Mouse (Mus musculus): Measurements from ENCODE around the gene Cpm. TPM values are rescaled to one million over a fixed set of nuclear protein-coding genes. Genes with fewer than 3 reads are reported as not detected.

The Cpm gene
- total and polyA plus RNA-seq, 3 experiments = 0.04 to 0.31 (median 0.17) TPM

DNA sequence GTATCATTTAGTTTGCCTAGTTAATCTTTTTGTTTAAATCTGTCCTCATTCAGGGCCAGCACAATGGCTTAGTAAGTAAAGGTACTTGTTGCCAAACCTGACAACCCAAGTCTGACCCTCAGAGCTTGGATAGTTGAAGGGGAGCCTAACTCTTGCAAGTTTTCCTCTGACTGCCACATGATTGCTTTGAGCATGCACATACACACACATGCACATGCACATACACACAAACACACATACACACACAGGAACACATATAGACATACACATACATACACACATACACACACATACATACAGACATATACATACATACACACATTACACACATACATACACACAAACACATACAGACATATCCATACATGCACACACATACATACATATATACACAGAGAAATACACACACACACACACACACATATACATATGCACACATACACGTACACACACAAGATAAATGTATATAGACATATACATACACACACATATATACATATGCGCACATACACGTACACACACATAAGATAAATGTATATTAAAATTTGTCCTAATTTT lies 95.6 kb downstream of the Cpm start:
- H3K4me2 ChIP-seq (ENCODE audit: insufficient read depth, low read depth, poor library complexity, severe bottlenecking) = no peak overlapping the region
- H3K9me3 ChIP-seq (replicated peaks; ENCODE audit: low read length) = no peaks in the 10 kb centered on the region
- in situ Hi-C loops (cut with MboI; ENCODE audit: low pct_ligation_motif_present, low pct_unique_long_range_greater_than_20kb, low sequenced_read_pairs) = no loop called here
- no peak for DNase-seq (ENCODE audit: extremely low read depth)
- no peaks in the 10 kb centered on the region for H3K79me2 ChIP-seq (replicated peaks; ENCODE audit: control insufficient read depth, extremely low read depth, insufficient read depth, poor library complexity, severe bottlenecking)
- no peak for TF ChIP-seq POLR2AphosphoS2 (IDR thresholded peaks at IDR 0.05; ENCODE audit: low read depth, low read length)
- no peak for TF ChIP-seq MAZ (IDR thresholded peaks at IDR 0.05; ENCODE audit: low read depth, low read length)
- TF ChIP-seq KAT2A (IDR thresholded peaks at IDR 0.05; ENCODE audit: insufficient replicate concordance, low read length) = no peak
- no peak for TF ChIP-seq RAD21 (IDR thresholded peaks at IDR 0.05; ENCODE audit: low read depth, low read length)
- no peak for TF ChIP-seq UBTF (IDR thresholded peaks at IDR 0.05; ENCODE audit: low read depth, low read length)
- no peak for TF ChIP-seq ZNF384 (IDR thresholded peaks at IDR 0.05; ENCODE audit: low read depth, low read length)
- no peak for TF ChIP-seq ETS1 (conservative IDR thresholded peaks at IDR 0.05; ENCODE audit: low read depth, low read length)
- no peak for TF ChIP-seq MYC (IDR thresholded peaks at IDR 0.05; ENCODE audit: low read depth, low read length)
- no peak for TF ChIP-seq USF1 (IDR thresholded peaks at IDR 0.05; ENCODE audit: low read depth, low read length)
- TF ChIP-seq MEF2A (IDR thresholded peaks at IDR 0.05; ENCODE audit: borderline replicate concordance, low read depth, low read length) = no peak
- TF ChIP-seq ZMIZ1 (IDR thresholded peaks at IDR 0.05; ENCODE audit: low read depth, low read length) = no peak
- no peak for TF ChIP-seq CTCF (conservative IDR thresholded peaks at IDR 0.05 in 1 of 2, IDR thresholded peaks at IDR 0.05 in 1 of 2; ENCODE audit: low read depth in 2 of 2, low read length in 2 of 2)
- no peak for TF ChIP-seq CHD1 (IDR thresholded peaks at IDR 0.05; ENCODE audit: low read depth, low read length)
- TF ChIP-seq MXI1 (IDR thresholded peaks at IDR 0.05; ENCODE audit: low read depth, low read length) = no peak
- TF ChIP-seq TBP (conservative IDR thresholded peaks at IDR 0.05; ENCODE audit: low read depth, low read length) = no peak
- no peak for TF ChIP-seq EP300 (IDR thresholded peaks at IDR 0.05; ENCODE audit: low read length)
- TF ChIP-seq IRF4 (IDR thresholded peaks at IDR 0.05; ENCODE audit: low read depth, low read length) = no peak
- TF ChIP-seq HCFC1 (IDR thresholded peaks at IDR 0.05; ENCODE audit: low read depth, low read length) = no peak
- TF ChIP-seq MAX (IDR thresholded peaks at IDR 0.05; ENCODE audit: low read length) = no peak
- no peak overlapping the region for H3K27ac ChIP-seq (ENCODE audit: insufficient read depth, low read depth)
- H3K27me3 ChIP-seq (replicated peaks) = no peaks in the 10 kb centered on the region
- H3K4me3 ChIP-seq (replicated peaks in 1 of 3; ENCODE audit: low read depth in 2 of 3, low read length in 2 of 3, poor library complexity in 1 of 3) = no peak overlapping the region
- H3K4me1 ChIP-seq (ENCODE audit: control insufficient read depth in 1 of 2, insufficient read depth in 2 of 2) = peaks cover 0 to 16% of the 10 kb centered on the region in 2 experiments; a peak in 3 of 4 replicates
- H3K36me3 ChIP-seq (replicated peaks in 1 of 2; ENCODE audit: control insufficient read depth in 1 of 2, insufficient read depth in 1 of 2, low read length in 1 of 2) = no peaks in the 10 kb centered on the region
- no peak overlapping the region for H3K9ac ChIP-seq (ENCODE audit: insufficient read depth, low read depth)
- dilution Hi-C loops (cut with MboI; ENCODE audit: extremely low pct_ligation_motif_present, extremely low pct_unique_long_range_greater_than_20kb, low sequenced_read_pairs) = no loop called here

DNA sequence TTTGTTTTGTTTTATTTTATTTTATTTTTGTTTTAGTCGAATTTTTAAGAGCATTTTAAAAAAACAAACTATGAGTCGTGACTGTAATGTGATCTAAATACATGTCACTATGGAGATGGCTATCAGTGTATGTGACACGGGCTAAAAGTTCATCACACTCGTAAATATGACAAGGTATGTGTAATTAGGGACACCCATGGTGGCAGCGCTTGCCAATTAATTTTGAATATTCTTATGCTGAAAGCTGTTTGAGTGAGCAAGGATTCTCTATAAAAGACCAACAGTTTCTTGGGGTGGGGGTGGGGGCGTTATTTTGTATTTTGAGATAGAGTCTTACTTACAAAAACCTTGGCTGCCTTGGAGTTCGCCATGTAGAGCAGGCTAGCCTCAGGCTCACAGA lies 96.4 kb downstream of the Cpm start:
- H3K79me2 ChIP-seq (replicated peaks; ENCODE audit: control insufficient read depth, extremely low read depth, insufficient read depth, poor library complexity, severe bottlenecking) = no peaks in the 10 kb centered on the region
- no peak overlapping the region for H3K9ac ChIP-seq (ENCODE audit: insufficient read depth, low read depth)
- no peaks in the 10 kb centered on the region for H3K27me3 ChIP-seq (replicated peaks)
- H3K9me3 ChIP-seq (replicated peaks; ENCODE audit: low read length) = no peaks in the 10 kb centered on the region
- H3K4me2 ChIP-seq (ENCODE audit: insufficient read depth, low read depth, poor library complexity, severe bottlenecking) = no peak overlapping the region
- H3K4me1 ChIP-seq (ENCODE audit: control insufficient read depth in 1 of 2, insufficient read depth in 2 of 2) = peaks cover 0 to 11% of the 10 kb centered on the region in 2 experiments; a peak in 3 of 4 replicates
- H3K36me3 ChIP-seq (replicated peaks in 1 of 2; ENCODE audit: control insufficient read depth in 1 of 2, insufficient read depth in 1 of 2, low read length in 1 of 2) = no peaks in the 10 kb centered on the region
- no peak overlapping the region for H3K27ac ChIP-seq (ENCODE audit: insufficient read depth, low read depth)
- H3K4me3 ChIP-seq (replicated peaks in 1 of 3; ENCODE audit: low read depth in 2 of 3, low read length in 2 of 3, poor library complexity in 1 of 3) = no peak overlapping the region
- DNase-seq (ENCODE audit: extremely low read depth) = no peak
- dilution Hi-C loops (cut with MboI; ENCODE audit: extremely low pct_ligation_motif_present, extremely low pct_unique_long_range_greater_than_20kb, low sequenced_read_pairs) (no loop called here), in situ Hi-C loops (cut with MboI; ENCODE audit: low pct_ligation_motif_present, low pct_unique_long_range_greater_than_20kb, low sequenced_read_pairs) (no loop called here)
- TF ChIP-seq E2F4 (IDR thresholded peaks at IDR 0.05; ENCODE audit: insufficient replicate concordance, low read depth, low read length) (no peak), HCFC1 (IDR thresholded peaks at IDR 0.05; ENCODE audit: low read depth, low read length) (no peak), ETS1 (conservative IDR thresholded peaks at IDR 0.05; ENCODE audit: low read depth, low read length) (no peak), ZKSCAN1 (IDR thresholded peaks at IDR 0.05; ENCODE audit: borderline replicate concordance, low read depth, low read length) (no peak), MXI1 (IDR thresholded peaks at IDR 0.05; ENCODE audit: low read depth, low read length) (no peak), POLR2AphosphoS2 (IDR thresholded peaks at IDR 0.05; ENCODE audit: low read depth, low read length) (no peak), RCOR1 (conservative IDR thresholded peaks at IDR 0.05; ENCODE audit: low read depth, low read length) (no peak), GABPA (IDR thresholded peaks at IDR 0.05; ENCODE audit: insufficient replicate concordance, low read depth, low read length) (no peak), CTCF (conservative IDR thresholded peaks at IDR 0.05 in 1 of 2, IDR thresholded peaks at IDR 0.05 in 1 of 2; ENCODE audit: low read depth in 2 of 2, low read length in 2 of 2) (no peak), PAX5 (IDR thresholded peaks at IDR 0.05; ENCODE audit: low read length) (no peak), CHD2 (IDR thresholded peaks at IDR 0.05; ENCODE audit: low read length) (no peak), MYC (IDR thresholded peaks at IDR 0.05; ENCODE audit: low read depth, low read length) (no peak), ZNF384 (IDR thresholded peaks at IDR 0.05; ENCODE audit: low read depth, low read length) (no peak), NELFE (IDR thresholded peaks at IDR 0.05; ENCODE audit: low read depth, low read length) (no peak), MEF2A (IDR thresholded peaks at IDR 0.05; ENCODE audit: borderline replicate concordance, low read depth, low read length) (no peak), KAT2A (IDR thresholded peaks at IDR 0.05; ENCODE audit: insufficient replicate concordance, low read length) (no peak)
